Mouse (Mus musculus) kidney, adult 2 months (tissue): ENCODE results near the gene Begain.

Experiments
- CTCF ChIP-seq: fragments of 200-500 bp; conservative IDR thresholded peaks from 2 replicates; pipeline ENCODE4 v1.5.1; 2011; ENCODE audit warnings: low read depth, mild to moderate bottlenecking, control low read depth, low read length, moderate library complexity, mixed read lengths; ENCODE audit not compliant: insufficient read depth, insufficient read length
- POLR2A ChIP-seq: fragments of 200-500 bp; IDR thresholded peaks from one replicate; pipeline ENCODE4 v1.6.1; 2011; ENCODE audit warnings: low read depth, low read length, control low read depth

GRCm38 (mm10) chr12:108985025-108985424 is 83.0 kb downstream of the Begain start:
- no peak for TF ChIP-seq CTCF
- TF ChIP-seq POLR2A = no peak
